Mouse (Mus musculus): ENCODE data around the gene Hist2h3b. TPM values are rescaled to one million over a fixed set of nuclear protein-coding genes. Genes with fewer than 3 reads are reported as not detected.

Gene Hist2h3b
- polyA plus RNA-seq, 1 experiment from 2014 or later = 97.1 TPM

DNA sequence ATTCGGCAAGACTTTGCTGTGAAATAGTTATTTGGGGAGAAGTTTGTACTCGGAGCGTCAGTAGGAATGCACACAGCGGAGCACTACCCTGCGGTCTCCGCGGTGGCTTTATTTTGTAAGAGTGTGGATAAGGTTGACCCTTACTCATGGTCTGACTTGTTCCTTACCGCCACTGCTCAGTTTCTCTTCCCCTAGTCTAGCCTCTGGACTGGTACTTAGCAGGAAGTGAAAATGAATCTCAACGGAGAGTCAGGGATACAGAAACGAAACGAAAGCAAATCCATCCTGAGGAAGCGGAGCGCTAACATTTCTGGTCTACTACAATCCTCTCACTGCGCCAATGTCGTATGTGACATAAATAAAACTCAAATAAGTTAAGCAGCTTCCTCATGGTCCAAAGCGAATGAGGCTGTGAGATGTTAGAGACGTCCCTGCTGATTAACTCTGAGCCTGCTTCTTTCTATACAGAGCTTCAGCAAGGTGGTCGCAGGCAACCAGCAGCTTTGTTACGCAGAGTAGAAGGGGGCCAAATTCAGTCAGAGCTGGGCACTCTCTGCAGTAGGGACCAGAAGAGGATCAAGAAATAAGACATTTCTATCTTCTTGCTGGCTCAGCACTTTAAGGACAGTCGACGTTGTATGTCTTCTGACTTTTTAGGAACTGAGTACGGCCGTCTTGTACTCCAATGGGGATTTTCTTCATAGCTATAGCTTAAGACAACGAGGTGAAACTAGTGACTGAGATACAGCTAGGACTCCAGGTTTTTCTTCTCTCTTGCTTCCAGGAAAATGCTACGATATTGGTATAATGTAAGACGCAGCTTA is 32.5 kb downstream of the Hist2h3b start:
- WGBS = 80% methylated on average over 26 of the region's 26 CpGs
- no peaks in the 10 kb centered on the region for H3K4me1 ChIP-seq (ENCODE audit: control insufficient read depth, insufficient read depth, low read length)
- H3K4me3 ChIP-seq (ENCODE audit: low read depth, low read length) = no peak overlapping the region
- H3K4me2 ChIP-seq = no peak overlapping the region
- no peaks in the 10 kb centered on the region for H3K36me3 ChIP-seq (ENCODE audit: control insufficient read depth, insufficient read depth, low read length)
- H3K27ac ChIP-seq (ENCODE audit: low read depth, low read length) = no peak overlapping the region
- H3K27me3 ChIP-seq (ENCODE audit: control insufficient read depth, insufficient read depth, low read length) = no peaks in the 10 kb centered on the region
- no peak for DNase-seq (ENCODE audit: low spot score, missing footprints)
- no peaks in the 10 kb centered on the region for H3K9me3 ChIP-seq (ENCODE audit: control insufficient read depth, low read length)
- no peak for ATAC-seq (ENCODE audit: low FRiP score)
- H3K9ac ChIP-seq (ENCODE audit: low read length) = no peak overlapping the region

DNA sequence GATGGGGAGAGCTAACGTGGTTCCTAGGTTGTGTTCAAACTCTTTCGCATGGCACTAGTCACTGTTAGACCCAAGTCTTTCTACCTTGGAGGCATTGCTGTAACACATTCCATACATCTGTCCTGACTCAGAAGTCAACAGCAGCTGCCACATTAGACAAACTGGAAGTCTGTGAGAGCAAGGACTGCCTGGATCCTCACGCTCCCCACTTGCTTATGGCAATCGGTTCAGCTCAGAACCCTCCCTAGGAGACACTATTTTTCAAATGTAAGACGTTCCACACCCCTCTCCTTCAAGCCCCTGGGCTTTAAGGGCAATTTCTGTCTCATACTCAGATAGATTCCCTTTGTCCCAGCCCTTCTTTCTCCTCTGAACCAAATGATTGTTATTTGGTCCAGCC is 33.6 kb downstream of the Hist2h3b start:
- Histone ChIP-seq H3K4me1 (ENCODE audit: control insufficient read depth, insufficient read depth, low read length) (no peaks in the 10 kb centered on the region), H3K4me3 (ENCODE audit: low read depth, low read length) (no peak overlapping the region), H3K4me2 (no peak overlapping the region), H3K27me3 (ENCODE audit: control insufficient read depth, insufficient read depth, low read length) (no peaks in the 10 kb centered on the region), H3K27ac (ENCODE audit: low read depth, low read length) (no peak overlapping the region), H3K36me3 (ENCODE audit: control insufficient read depth, insufficient read depth, low read length) (no peaks in the 10 kb centered on the region), H3K9me3 (ENCODE audit: control insufficient read depth, low read length) (no peaks in the 10 kb centered on the region), H3K9ac (ENCODE audit: low read length) (no peak overlapping the region)
- 90% methylated on average over 5 of the region's 5 CpGs for WGBS
- DNase-seq (ENCODE audit: low spot score, missing footprints) (no peak), ATAC-seq (ENCODE audit: low FRiP score) (no peak)

DNA sequence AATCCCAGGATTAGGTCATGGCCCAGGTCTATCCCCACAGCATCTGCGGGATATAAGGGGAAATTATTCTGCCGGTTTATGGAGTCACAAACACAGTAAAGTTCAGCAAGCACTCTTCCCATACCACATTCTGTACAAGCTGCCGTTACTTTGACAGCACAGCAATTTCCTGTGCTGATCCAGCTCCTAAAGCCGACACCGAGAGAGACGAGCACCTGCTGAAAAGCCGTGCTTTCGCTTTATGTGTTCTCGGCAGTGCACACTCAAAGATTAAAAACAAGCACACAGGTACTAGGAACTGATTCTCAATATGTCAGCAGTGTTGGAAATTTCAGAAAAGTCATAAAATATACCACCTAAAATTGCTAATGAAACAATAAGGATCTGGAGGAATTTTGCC is 38.1 kb downstream of the Hist2h3b start:
- Histone ChIP-seq H3K27ac (ENCODE audit: low read depth, low read length) (no peak overlapping the region), H3K27me3 (ENCODE audit: control insufficient read depth, insufficient read depth, low read length) (no peaks in the 10 kb centered on the region), H3K4me3 (ENCODE audit: low read depth, low read length) (no peak overlapping the region), H3K9me3 (ENCODE audit: control insufficient read depth, low read length) (no peaks in the 10 kb centered on the region), H3K4me2 (no peak overlapping the region), H3K9ac (ENCODE audit: low read length) (no peak overlapping the region), H3K4me1 (ENCODE audit: control insufficient read depth, insufficient read depth, low read length) (no peaks in the 10 kb centered on the region), H3K36me3 (ENCODE audit: control insufficient read depth, insufficient read depth, low read length) (no peaks in the 10 kb centered on the region)
- DNase-seq (ENCODE audit: low spot score, missing footprints) (no peak), ATAC-seq (ENCODE audit: low FRiP score) (no peak)
- 86% methylated on average over 9 of the region's 9 CpGs for WGBS

DNA sequence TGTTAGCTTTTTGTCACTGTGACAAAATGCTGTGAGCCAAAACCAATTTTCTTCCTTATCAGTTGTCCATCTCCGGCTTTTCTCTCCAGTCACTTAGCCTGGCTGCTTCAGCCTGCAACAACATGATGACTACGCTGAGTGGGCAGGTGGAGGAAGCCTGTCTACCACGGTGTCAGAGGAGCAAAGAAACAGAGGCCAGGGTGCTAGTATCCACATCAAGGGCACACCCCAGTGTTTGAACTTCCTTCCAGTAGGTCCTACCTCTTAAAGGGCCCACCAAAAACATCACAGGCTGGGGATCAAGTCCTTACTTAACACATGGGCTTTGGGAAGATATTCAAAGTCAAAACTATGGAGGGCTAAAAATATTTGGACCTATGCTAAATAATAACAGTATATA is 41.0 kb downstream of the Hist2h3b start:
- H3K27ac ChIP-seq (ENCODE audit: low read depth, low read length) = no peak overlapping the region
- no peak overlapping the region for H3K9ac ChIP-seq (ENCODE audit: low read length)
- ATAC-seq (ENCODE audit: low FRiP score) (no peak), DNase-seq (ENCODE audit: low spot score, missing footprints) (no peak)
- no peaks in the 10 kb centered on the region for H3K4me1 ChIP-seq (ENCODE audit: control insufficient read depth, insufficient read depth, low read length)
- H3K9me3 ChIP-seq (ENCODE audit: control insufficient read depth, low read length) = no peaks in the 10 kb centered on the region
- H3K36me3 ChIP-seq (ENCODE audit: control insufficient read depth, insufficient read depth, low read length) = no peaks in the 10 kb centered on the region
- WGBS = 74% methylated on average over 3 of the region's 3 CpGs
- no peaks in the 10 kb centered on the region for H3K27me3 ChIP-seq (ENCODE audit: control insufficient read depth, insufficient read depth, low read length)
- no peak overlapping the region for H3K4me2 ChIP-seq
- H3K4me3 ChIP-seq (ENCODE audit: low read depth, low read length) = no peak overlapping the region

DNA sequence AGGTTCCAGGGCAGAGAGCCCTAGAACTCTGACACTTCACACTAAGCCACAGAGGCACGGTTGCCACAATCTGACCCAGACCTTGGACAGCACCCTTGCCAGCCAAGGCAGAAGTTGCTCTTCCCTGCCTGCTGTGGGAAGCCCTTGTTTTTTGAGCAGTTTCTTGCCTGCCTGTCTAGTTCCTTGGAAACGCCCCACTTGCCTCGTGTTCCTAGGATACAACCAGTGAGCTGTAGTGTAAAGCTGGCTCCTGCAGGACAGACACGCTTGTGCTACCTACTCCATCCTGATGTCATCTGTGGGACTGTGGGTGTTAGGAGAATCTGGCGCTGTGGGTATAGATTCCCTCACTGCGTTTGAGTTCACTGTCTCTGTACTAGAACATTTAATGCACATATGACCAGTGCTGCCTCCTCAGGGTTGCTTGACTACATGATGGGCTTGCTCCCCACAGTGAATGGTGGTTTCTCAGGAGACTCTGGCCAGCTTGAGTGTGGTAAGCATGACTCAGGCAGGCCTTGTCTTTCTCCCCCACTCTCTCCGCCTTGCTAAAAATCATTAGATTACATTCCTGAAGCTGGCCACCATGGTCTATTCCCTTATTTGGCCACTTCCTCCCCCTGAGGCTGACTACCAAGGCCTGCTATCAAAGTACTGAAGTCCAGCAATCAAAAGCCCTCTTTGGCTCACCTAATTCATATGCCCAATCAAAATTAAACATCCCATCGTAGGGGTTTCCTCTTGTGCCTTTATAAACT is 44.1 kb downstream of the Hist2h3b start:
- Histone ChIP-seq H3K4me2 (no peak overlapping the region), H3K36me3 (ENCODE audit: control insufficient read depth, insufficient read depth, low read length) (no peaks in the 10 kb centered on the region), H3K9me3 (ENCODE audit: control insufficient read depth, low read length) (no peaks in the 10 kb centered on the region), H3K4me3 (ENCODE audit: low read depth, low read length) (no peak overlapping the region), H3K27ac (ENCODE audit: low read depth, low read length) (no peak overlapping the region), H3K9ac (ENCODE audit: low read length) (no peak overlapping the region), H3K27me3 (ENCODE audit: control insufficient read depth, insufficient read depth, low read length) (no peaks in the 10 kb centered on the region), H3K4me1 (ENCODE audit: control insufficient read depth, insufficient read depth, low read length) (no peaks in the 10 kb centered on the region)
- WGBS = 68% methylated on average over 8 of the region's 8 CpGs
- DNase-seq (ENCODE audit: low spot score, missing footprints) (peak; percentile 78), ATAC-seq (ENCODE audit: low FRiP score) (no peak)

Small RNA genes within 50 kb of the gene (microRNA-seq; reads per million reads assigned to microRNA genes)
- 1.1 reads per million for gene Gm44492
- not detected for gene Gm47311
- gene Gm47313 = not detected

Other genes with a start within 250 kb of the Hist2h3b start
- gene Vps45, start 210.2 kb upstream of the Hist2h3b start, polyA plus RNA-seq (2014; fragmentation: Nextera tagmentation; extraction: Ambion mirVana) = 24.7 and 29.5 TPM in 2 replicates
- 8.8 and 9.4 TPM in 2 replicates for gene Otud7b, start 164.1 kb upstream of the Hist2h3b start, polyA plus RNA-seq (2014; fragmentation: Nextera tagmentation; extraction: Ambion mirVana)
- 10.5 and 12.8 TPM in 2 replicates for gene Mtmr11, start 106.7 kb upstream of the Hist2h3b start, polyA plus RNA-seq (2014; fragmentation: Nextera tagmentation; extraction: Ambion mirVana)
- gene Sf3b4, start 96.3 kb upstream of the Hist2h3b start, polyA plus RNA-seq (2014; fragmentation: Nextera tagmentation; extraction: Ambion mirVana) = 187 and 216 TPM in 2 replicates
- 9.4 and 10.3 TPM in 2 replicates for gene Sv2a, start 87.5 kb upstream of the Hist2h3b start, polyA plus RNA-seq (2014; fragmentation: Nextera tagmentation; extraction: Ambion mirVana)
- 70.4 and 83.9 TPM in 2 replicates for gene Bola1, start 48.9 kb upstream of the Hist2h3b start, polyA plus RNA-seq (2014; fragmentation: Nextera tagmentation; extraction: Ambion mirVana)
- 0.86 and 1.7 TPM in 2 replicates for gene Hist2h2ab, start 48.8 kb upstream of the Hist2h3b start, polyA plus RNA-seq (2014; fragmentation: Nextera tagmentation; extraction: Ambion mirVana)
- 12.7 and 16.0 TPM in 2 replicates for gene Hist2h2ac, start 47.8 kb upstream of the Hist2h3b start, polyA plus RNA-seq (2014; fragmentation: Nextera tagmentation; extraction: Ambion mirVana)
- gene Hist2h2be, start 47.5 kb upstream of the Hist2h3b start, polyA plus RNA-seq (2014; fragmentation: Nextera tagmentation; extraction: Ambion mirVana) = 14.0 and 15.0 TPM in 2 replicates
- gene Hist2h3c2, start 29.5 kb upstream of the Hist2h3b start, polyA plus RNA-seq (2014; fragmentation: Nextera tagmentation; extraction: Ambion mirVana) = 10.6 and 13.8 TPM in 2 replicates
- 50.9 and 55.2 TPM in 2 replicates for gene Hist2h2aa2, start 28.4 kb upstream of the Hist2h3b start, polyA plus RNA-seq (2014; fragmentation: Nextera tagmentation; extraction: Ambion mirVana)
- 16.3 and 17.4 TPM in 2 replicates for gene Hist2h2aa1, start 23.2 kb upstream of the Hist2h3b start, polyA plus RNA-seq (2014; fragmentation: Nextera tagmentation; extraction: Ambion mirVana)
- gene Hist2h3c1, start 22.0 kb upstream of the Hist2h3b start, polyA plus RNA-seq (2014; fragmentation: Nextera tagmentation; extraction: Ambion mirVana) = 1.1 and 2.7 TPM in 2 replicates
- gene Hist2h4, start 5.3 kb upstream of the Hist2h3b start, polyA plus RNA-seq (2014; fragmentation: Nextera tagmentation; extraction: Ambion mirVana) = 5.0 and 5.4 TPM in 2 replicates
- 18.3 and 26.8 TPM in 2 replicates for gene Hist2h2bb, start 1.1 kb downstream of the Hist2h3b start, polyA plus RNA-seq (2014; fragmentation: Nextera tagmentation; extraction: Ambion mirVana)
- gene Fcgr1, start 25.3 kb downstream of the Hist2h3b start, polyA plus RNA-seq (2014; fragmentation: Nextera tagmentation; extraction: Ambion mirVana) = 1.7 and 2.1 TPM in 2 replicates
- gene BC107364, start 183.7 kb downstream of the Hist2h3b start, polyA plus RNA-seq (2014; fragmentation: Nextera tagmentation; extraction: Ambion mirVana) = not detected in 2 replicates